Mouse (Mus musculus): ENCODE results near the gene Shisal1. TPM values are rescaled to one million over a fixed set of nuclear protein-coding genes. Genes with fewer than 3 reads are reported as not detected.
A peak's percentile ranks its signal among the peaks of the same experiment; 100 is the strongest.

Shisal1 gene
- polyA plus RNA-seq, 1 experiment from 2014 or later, result 9.9 TPM

GRCm38 (mm10) chr15:84418266-84418610 is 28.7 kb downstream of the Shisal1 start:
- Histone ChIP-seq H3K36me3 (no peaks in the 10 kb centered on the region; the same call in 1 of the 2 replicates), H3K9me3 (no peaks in the 10 kb centered on the region), H3K4me1 (peaks cover 36% of the 10 kb centered on the region), H3K4me3 (no peak overlapping the region), H3K9ac (no peak overlapping the region), H3K27ac (no peak overlapping the region), H3K4me2 (replicated peaks) (no peak overlapping the region), H3K27me3 (replicated peaks) (peaks cover 8% of the 10 kb centered on the region)
- peak; percentile 45; the same call in 1 of the 2 replicates for ATAC-seq (ENCODE audit: low FRiP score, low read depth)
- 42% methylated on average over 4 of the region's 4 CpGs for WGBS

- H3K9ac ChIP-seq, result no peak overlapping the region
- H3K4me2 ChIP-seq (replicated peaks), result peak overlapping the region; percentile 17; the same call in 1 of the 2 replicates
- H3K4me3 ChIP-seq, result no peak overlapping the region
- no peaks in the 10 kb centered on the region for H3K9me3 ChIP-seq
- peak; percentile 71 for ATAC-seq (ENCODE audit: low FRiP score, low read depth)
- H3K27ac ChIP-seq, result no peak overlapping the region
- H3K27me3 ChIP-seq (replicated peaks), result peaks cover 8% of the 10 kb centered on the region
- peaks cover 39% of the 10 kb centered on the region for H3K4me1 ChIP-seq
- H3K36me3 ChIP-seq, result no peaks in the 10 kb centered on the region; the same call in 1 of the 2 replicates
- WGBS, result 14% methylated on average over 13 of the region's 13 CpGs
Observed at GRCm38 (mm10) chr15:84417592-84418265, 29.2 kb downstream of the Shisal1 start.

GRCm38 (mm10) chr15:84417017-84417416 is 29.9 kb downstream of the Shisal1 start:
- peaks cover 45% of the 10 kb centered on the region for H3K4me1 ChIP-seq
- 40% methylated on average over 14 of the region's 14 CpGs for WGBS
- H3K4me3 ChIP-seq, result no peak overlapping the region
- H3K4me2 ChIP-seq (replicated peaks), result peak overlapping the region; percentile 17; the same call in 1 of the 2 replicates
- no peaks in the 10 kb centered on the region for H3K9me3 ChIP-seq
- H3K36me3 ChIP-seq, result no peaks in the 10 kb centered on the region; the same call in 1 of the 2 replicates
- no peak overlapping the region for H3K27ac ChIP-seq
- ATAC-seq (ENCODE audit: low FRiP score, low read depth), result no peak
- H3K9ac ChIP-seq, result no peak overlapping the region
- H3K27me3 ChIP-seq (replicated peaks), result peaks cover 8% of the 10 kb centered on the region

- Histone ChIP-seq H3K4me3 (no peak overlapping the region), H3K27me3 (replicated peaks) (0 out of 2 replicates have a peak, but pooled peaks cover 1% of the 10 kb centered on the region), H3K9me3 (no peaks in the 10 kb centered on the region), H3K4me2 (replicated peaks) (no peak overlapping the region), H3K36me3 (no peaks in the 10 kb centered on the region; the same call in 1 of the 2 replicates), H3K9ac (no peak overlapping the region), H3K27ac (no peak overlapping the region), H3K4me1 (peaks cover 39% of the 10 kb centered on the region)
- no peak for ATAC-seq (ENCODE audit: low FRiP score, low read depth)
- WGBS, result 47% methylated on average over 9 of the region's 9 CpGs
Observed at GRCm38 (mm10) chr15:84414040-84414848, 32.7 kb downstream of the Shisal1 start.

GRCm38 (mm10) chr15:84412409-84412808 is 34.5 kb downstream of the Shisal1 start:
- 22% methylated on average over 6 of the region's 6 CpGs for WGBS

GRCm38 (mm10) chr15:84410052-84410451 is 36.8 kb downstream of the Shisal1 start:
- no peak for ATAC-seq (ENCODE audit: low FRiP score, low read depth)
- Histone ChIP-seq H3K27ac (no peak overlapping the region), H3K9me3 (no peaks in the 10 kb centered on the region), H3K27me3 (replicated peaks) (no peaks in the 10 kb centered on the region), H3K36me3 (no peaks in the 10 kb centered on the region), H3K9ac (no peak overlapping the region), H3K4me3 (no peak overlapping the region), H3K4me1 (peaks cover 30% of the 10 kb centered on the region), H3K4me2 (replicated peaks) (no peak overlapping the region)
- 66% methylated on average over 8 of the region's 8 CpGs for WGBS

More at GRCm38 (mm10) chr15:84412409-84412808, 34.5 kb downstream of the Shisal1 start:
- H3K9me3 ChIP-seq, result no peaks in the 10 kb centered on the region
- no peak overlapping the region for H3K4me2 ChIP-seq (replicated peaks)
- H3K27ac ChIP-seq, result no peak overlapping the region
- peaks cover 38% of the 10 kb centered on the region for H3K4me1 ChIP-seq
- no peaks in the 10 kb centered on the region for H3K27me3 ChIP-seq (replicated peaks)
- no peak for ATAC-seq (ENCODE audit: low FRiP score, low read depth)
- no peak overlapping the region for H3K4me3 ChIP-seq
- H3K36me3 ChIP-seq, result no peaks in the 10 kb centered on the region; the same call in 1 of the 2 replicates
- no peak overlapping the region for H3K9ac ChIP-seq

GRCm38 (mm10) chr15:84408576-84408975 is 38.3 kb downstream of the Shisal1 start:
- H3K27ac ChIP-seq, result no peak overlapping the region
- H3K4me1 ChIP-seq, result peaks cover 28% of the 10 kb centered on the region
- H3K36me3 ChIP-seq, result no peaks in the 10 kb centered on the region
- WGBS, result 50% methylated on average over 3 of the region's 3 CpGs
- H3K9me3 ChIP-seq, result no peaks in the 10 kb centered on the region
- H3K4me3 ChIP-seq, result no peak overlapping the region
- 0 out of 2 replicates have a peak overlapping the region, but pooled peaks have one; percentile 29 for H3K9ac ChIP-seq
- H3K27me3 ChIP-seq (replicated peaks), result no peaks in the 10 kb centered on the region
- no peak for ATAC-seq (ENCODE audit: low FRiP score, low read depth)
- no peak overlapping the region; the same call in 1 of the 2 replicates for H3K4me2 ChIP-seq (replicated peaks)

GRCm38 (mm10) chr15:84405759-84406158 is 41.1 kb downstream of the Shisal1 start:
- WGBS, result 87% methylated on average over 3 of the region's 3 CpGs

GRCm38 (mm10) chr15:84403454-84404113 is 43.3 kb downstream of the Shisal1 start:
- Histone ChIP-seq H3K4me2 (replicated peaks) (no peak overlapping the region), H3K27me3 (replicated peaks) (peaks cover 2% of the 10 kb centered on the region; the same call in 1 of the 2 replicates), H3K9ac (no peak overlapping the region), H3K4me1 (peaks cover 24% of the 10 kb centered on the region), H3K27ac (no peak overlapping the region), H3K36me3 (no peaks in the 10 kb centered on the region), H3K9me3 (no peaks in the 10 kb centered on the region), H3K4me3 (no peak overlapping the region)
- 73% methylated on average over 10 of the region's 10 CpGs for WGBS
- no peak for ATAC-seq (ENCODE audit: low FRiP score, low read depth)

More at GRCm38 (mm10) chr15:84405759-84406158, 41.1 kb downstream of the Shisal1 start:
- Histone ChIP-seq H3K27ac (no peak overlapping the region), H3K36me3 (no peaks in the 10 kb centered on the region), H3K4me3 (no peak overlapping the region), H3K4me2 (replicated peaks) (no peak overlapping the region), H3K27me3 (replicated peaks) (no peaks in the 10 kb centered on the region; the same call in 1 of the 2 replicates), H3K9ac (no peak overlapping the region), H3K4me1 (peaks cover 27% of the 10 kb centered on the region), H3K9me3 (no peaks in the 10 kb centered on the region)
- ATAC-seq (ENCODE audit: low FRiP score, low read depth), result no peak

GRCm38 (mm10) chr15:84398617-84399016 is 48.3 kb downstream of the Shisal1 start:
- Histone ChIP-seq H3K4me2 (replicated peaks) (no peak overlapping the region), H3K4me1 (peaks cover 31% of the 10 kb centered on the region), H3K27me3 (replicated peaks) (peaks cover 4% of the 10 kb centered on the region; the same call in 1 of the 2 replicates), H3K9me3 (no peaks in the 10 kb centered on the region), H3K4me3 (no peak overlapping the region), H3K27ac (0 out of 2 replicates have a peak overlapping the region, but pooled peaks have one; percentile 28), H3K36me3 (no peaks in the 10 kb centered on the region), H3K9ac (no peak overlapping the region)
- ATAC-seq (ENCODE audit: low FRiP score, low read depth), result no peak
- 91% methylated on average over 4 of the region's 4 CpGs for WGBS

GRCm38 (mm10) chr15:84397663-84398169 is 49.2 kb downstream of the Shisal1 start:
- Histone ChIP-seq H3K36me3 (no peaks in the 10 kb centered on the region), H3K27ac (peak overlapping the region; percentile 32; the same call in 1 of the 2 replicates), H3K27me3 (replicated peaks) (peaks cover 4% of the 10 kb centered on the region; the same call in 1 of the 2 replicates), H3K9me3 (no peaks in the 10 kb centered on the region), H3K9ac (0 out of 2 replicates have a peak overlapping the region, but pooled peaks have one; percentile 13), H3K4me1 (peaks cover 40% of the 10 kb centered on the region), H3K4me2 (replicated peaks) (0 out of 2 replicates have a peak overlapping the region, but pooled peaks have one; percentile 16), H3K4me3 (no peak overlapping the region)
- 58% methylated on average over 14 of the region's 14 CpGs for WGBS
- peak; percentile 23; the same call in 1 of the 2 replicates for ATAC-seq (ENCODE audit: low FRiP score, low read depth)
